Mouse (Mus musculus) liver, adult 2 months (tissue): Measurements from ENCODE around the gene Ntm.

Experiments
- CTCF ChIP-seq: fragments of 200-500 bp; IDR thresholded peaks from 2 replicates; pipeline ENCODE4 v1.5.1; 2011; ENCODE audit warnings: low read depth, low read length, control low read depth
- POLR2A ChIP-seq: fragments of 200-500 bp; IDR thresholded peaks from 2 replicates; pipeline ENCODE4 v1.6.1; 2011; ENCODE audit warnings: low read length, control low read depth; ENCODE audit not compliant: insufficient read depth; ENCODE audit errors: extremely low read depth

DNA sequence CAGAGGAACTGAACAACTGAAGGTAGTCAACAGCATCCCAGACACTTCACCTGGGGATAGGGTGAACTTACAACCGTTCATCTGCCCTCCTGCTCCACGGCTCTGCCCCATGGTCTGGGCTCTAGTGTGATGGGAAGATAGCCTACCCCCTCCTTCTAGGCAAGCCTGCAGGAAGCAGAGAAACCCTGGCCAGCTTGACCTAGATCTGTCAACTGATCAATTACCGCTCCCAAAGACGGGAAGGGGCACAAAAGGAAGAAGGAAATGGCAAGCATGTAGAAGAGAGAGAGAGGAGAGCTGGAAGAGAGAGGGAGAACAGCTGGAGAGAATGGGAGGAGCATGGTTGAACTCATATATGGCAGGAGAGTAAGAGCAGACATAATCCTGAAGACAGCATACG lies 6.0 kb downstream of the Ntm start:
- TF ChIP-seq POLR2A (no peak), CTCF (no peak)
